Mouse (Mus musculus) right cerebral cortex, postnatal 4 days (tissue): Measurements from ENCODE around the gene Hgd.

Experiments used
- DNase-seq: peaks from one replicate; pipeline ENCODE4 v3.0.0-alpha.2; 2022

Hgd gene

GRCm38 (mm10) chr16:37579994-37580393 is at the start of gene Hgd:
TSS of gene Hgd (plus strand) at chr16:37580153.
- DNase-seq, result no peak

- no peak for DNase-seq
These were observed 49.8 kb upstream of the Hgd start for GRCm38 (mm10) chr16:37530170-37530569.

GRCm38 (mm10) chr16:37532046-37532445 is 47.9 kb upstream of the Hgd start:
- no peak for DNase-seq

- no peak for DNase-seq
These were observed 46.4 kb upstream of the Hgd start for GRCm38 (mm10) chr16:37533369-37534068.

- DNase-seq, result no peak
These were observed 40.7 kb upstream of the Hgd start for GRCm38 (mm10) chr16:37539240-37539610.

- DNase-seq, result peak; percentile 92
These were observed 40.1 kb upstream of the Hgd start, which contains the start of the genes Gtf2e1 and Rabl3 for GRCm38 (mm10) chr16:37539611-37540580. TSS of gene Gtf2e1 (minus strand) at chr16:37539789. TSS of gene Rabl3 (plus strand) at chr16:37539885.

- no peak for DNase-seq
These were observed 39.2 kb upstream of the Hgd start for GRCm38 (mm10) chr16:37540776-37541175.

GRCm38 (mm10) chr16:37546312-37546711 is 33.6 kb upstream of the Hgd start:
- DNase-seq, result no peak

GRCm38 (mm10) chr16:37550266-37550665 is 29.7 kb upstream of the Hgd start:
- no peak for DNase-seq

GRCm38 (mm10) chr16:37550981-37551380 is 29.0 kb upstream of the Hgd start:
- no peak for DNase-seq

- DNase-seq, result no peak
These were observed 27.1 kb upstream of the Hgd start for GRCm38 (mm10) chr16:37552824-37553223.

- no peak for DNase-seq
These were observed 17.5 kb upstream of the Hgd start for GRCm38 (mm10) chr16:37562414-37562813.

- no peak for DNase-seq
These were observed 17.0 kb upstream of the Hgd start for GRCm38 (mm10) chr16:37562961-37563360.

- no peak for DNase-seq
These were observed 14.8 kb upstream of the Hgd start for GRCm38 (mm10) chr16:37565117-37565516.

GRCm38 (mm10) chr16:37566107-37566506 is 13.8 kb upstream of the Hgd start:
- no peak for DNase-seq

- no peak for DNase-seq
These were observed 12.6 kb upstream of the Hgd start for GRCm38 (mm10) chr16:37567113-37568050.

- DNase-seq, result no peak
These were observed 8.4 kb upstream of the Hgd start for GRCm38 (mm10) chr16:37571554-37571953.

GRCm38 (mm10) chr16:37572117-37572754 is 7.7 kb upstream of the Hgd start:
- no peak for DNase-seq

GRCm38 (mm10) chr16:37573061-37573460 is 6.9 kb upstream of the Hgd start:
- no peak for DNase-seq

- DNase-seq, result no peak
These were observed 4.6 kb upstream of the Hgd start for GRCm38 (mm10) chr16:37575325-37575724.

GRCm38 (mm10) chr16:37579591-37579990 is 362 bp upstream of the Hgd start:
- DNase-seq, result no peak

- DNase-seq, result no peak
These were observed 698 bp downstream of the Hgd start for GRCm38 (mm10) chr16:37580651-37581050.
